Mouse (Mus musculus): ENCODE measurements around the gene Map3k7cl. TPM values are rescaled to one million over a fixed set of nuclear protein-coding genes. Genes with fewer than 3 reads are reported as not detected.

The Map3k7cl gene
- polyA plus RNA-seq, 1 experiment = 2.2 TPM

DNA sequence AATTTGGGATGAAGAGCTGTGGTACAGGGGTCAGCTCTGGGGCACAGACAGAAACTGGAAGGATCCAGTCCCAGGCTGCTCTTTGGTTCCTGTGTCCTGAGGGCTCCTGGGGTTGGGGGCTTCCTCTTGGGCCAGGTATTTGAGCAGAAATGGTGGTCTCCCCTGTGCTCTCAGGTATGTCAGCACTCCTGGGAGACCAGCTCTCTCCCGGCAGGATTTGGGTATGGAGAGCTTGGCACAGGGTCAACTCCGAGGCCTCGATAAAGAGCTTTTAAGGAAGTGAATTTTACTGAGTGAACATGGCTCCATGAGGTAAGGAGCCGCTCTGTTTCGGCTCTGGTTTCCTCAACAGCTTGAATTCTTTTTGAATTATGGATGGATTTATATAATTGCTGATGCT, 70.8 kb downstream of the Map3k7cl start:
- Histone ChIP-seq H3K79me2 (ENCODE audit: control insufficient read depth, insufficient read depth) (no peaks in the 10 kb centered on the region), H3K27me3 (ENCODE audit: control insufficient read depth, insufficient read depth, insufficient read length) (no peaks in the 10 kb centered on the region), H3K4me3 (no peak overlapping the region), H3K4me2 (ENCODE audit: low read depth) (no peak overlapping the region), H3ac (ENCODE audit: control insufficient read depth, insufficient read length) (no peak overlapping the region), H3K36me3 (ENCODE audit: control insufficient read depth, insufficient read depth) (no peaks in the 10 kb centered on the region)
- TF ChIP-seq CEBPB (IDR thresholded peaks at IDR 0.05; ENCODE audit: insufficient read depth, poor library complexity, severe bottlenecking) (no peak), SRF (IDR thresholded peaks at IDR 0.05; ENCODE audit: control insufficient read depth, insufficient read length, low read depth) (no peak), MYOG (IDR thresholded peaks at IDR 0.05; ENCODE audit: control insufficient read depth in 1 of 3, insufficient read depth in 1 of 3, insufficient read length in 2 of 3, low read depth in 2 of 3) (peak in 1 of 3 experiments; percentile 4)

DNA sequence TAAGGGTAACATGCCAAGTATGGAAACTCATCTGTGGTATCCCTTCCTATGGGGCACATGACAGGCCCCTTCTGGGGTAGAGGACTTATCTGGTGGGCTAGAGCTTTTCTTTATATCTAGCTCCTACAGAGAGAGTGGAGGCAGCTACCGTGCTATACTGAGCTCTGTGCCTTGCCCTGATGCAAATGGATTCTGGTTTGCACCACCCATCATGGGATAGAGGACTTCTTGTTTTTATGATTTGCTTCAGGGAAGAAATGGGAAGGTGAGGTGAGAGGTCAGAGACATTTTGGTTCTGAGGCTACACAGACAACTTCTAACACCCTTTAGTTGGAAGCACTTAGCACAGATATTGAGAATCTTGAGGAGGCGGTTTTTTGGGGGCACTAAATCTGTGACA, 71.8 kb downstream of the Map3k7cl start:
- Histone ChIP-seq H3K36me3 (ENCODE audit: control insufficient read depth, insufficient read depth) (no peaks in the 10 kb centered on the region), H3K4me3 (no peak overlapping the region), H3K27me3 (ENCODE audit: control insufficient read depth, insufficient read depth, insufficient read length) (no peaks in the 10 kb centered on the region), H3ac (ENCODE audit: control insufficient read depth, insufficient read length) (no peak overlapping the region), H3K79me2 (ENCODE audit: control insufficient read depth, insufficient read depth) (no peaks in the 10 kb centered on the region), H3K4me2 (ENCODE audit: low read depth) (peak overlapping the region; percentile 24)
- TF ChIP-seq TCF12 (IDR thresholded peaks at IDR 0.05; ENCODE audit: insufficient read depth, poor library complexity, severe bottlenecking) (no peak), E2F4 (IDR thresholded peaks at IDR 0.05; ENCODE audit: insufficient read depth) (no peak), REST (IDR thresholded peaks at IDR 0.05; ENCODE audit: insufficient read depth, insufficient read length) (no peak), MYOD1 (IDR thresholded peaks at IDR 0.05; ENCODE audit: control insufficient read depth in 1 of 3, insufficient read length in 2 of 3, low read depth in 2 of 3) (no peak), POLR2AphosphoS2 (IDR thresholded peaks at IDR 0.05; ENCODE audit: insufficient read length, low read depth) (no peak), SRF (IDR thresholded peaks at IDR 0.05; ENCODE audit: control insufficient read depth, insufficient read length, low read depth) (no peak), MYOG (IDR thresholded peaks at IDR 0.05; ENCODE audit: control insufficient read depth in 1 of 3, insufficient read depth in 1 of 3, insufficient read length in 2 of 3, low read depth in 2 of 3) (no peak)

DNA sequence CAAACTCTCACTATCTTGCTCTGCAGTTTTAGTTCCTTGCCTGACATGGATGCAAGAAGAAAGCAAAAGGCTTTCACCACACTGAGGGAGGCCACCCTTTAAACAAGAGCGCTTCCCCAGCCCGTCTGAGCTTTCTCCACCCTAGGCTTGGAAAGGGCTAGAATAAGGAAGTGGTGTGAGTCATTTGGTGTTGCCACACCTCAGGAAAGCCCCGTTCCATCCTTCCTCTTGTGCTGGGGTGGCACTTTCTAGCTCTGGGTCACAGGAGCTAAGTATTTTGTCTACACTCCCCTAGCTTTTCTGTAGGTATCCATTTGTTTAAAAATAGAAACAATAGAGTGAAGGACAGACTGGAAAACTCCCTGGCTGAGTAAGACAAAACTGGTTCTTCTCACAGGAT, 72.2 kb downstream of the Map3k7cl start:
- TF ChIP-seq CEBPB (IDR thresholded peaks at IDR 0.05; ENCODE audit: insufficient read depth, poor library complexity, severe bottlenecking) (peak; percentile 73), TCF3 (IDR thresholded peaks at IDR 0.05; ENCODE audit: insufficient read length, low read depth) (no peak)
- Histone ChIP-seq H3K79me2 (ENCODE audit: control insufficient read depth, insufficient read depth) (no peaks in the 10 kb centered on the region), H3K27me3 (ENCODE audit: control insufficient read depth, insufficient read depth, insufficient read length) (no peaks in the 10 kb centered on the region), H3ac (ENCODE audit: control insufficient read depth, insufficient read length) (no peak overlapping the region), H3K4me3 (no peak overlapping the region), H3K4me2 (ENCODE audit: low read depth) (peak overlapping the region; percentile 24), H3K36me3 (ENCODE audit: control insufficient read depth, insufficient read depth) (no peaks in the 10 kb centered on the region)

DNA sequence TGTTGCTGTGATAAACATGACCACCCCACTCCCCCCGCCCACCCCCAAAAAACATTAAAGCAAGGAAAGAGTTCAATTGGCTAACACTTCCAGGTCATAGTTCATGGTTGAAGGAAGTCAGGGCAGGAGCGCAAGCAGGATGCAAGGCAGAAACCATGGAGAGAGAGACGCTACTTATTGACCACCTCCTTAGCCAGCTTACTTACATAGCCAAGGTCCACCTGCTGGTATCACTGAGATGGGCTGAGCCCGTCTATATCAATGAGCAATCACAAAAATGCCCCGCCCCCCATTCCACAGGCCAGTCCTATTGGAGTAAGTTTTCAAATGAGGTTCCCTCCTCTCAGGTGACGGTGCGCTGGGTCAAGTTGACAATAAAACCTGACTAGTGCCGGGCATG, 72.7 kb downstream of the Map3k7cl start:
- Histone ChIP-seq H3ac (ENCODE audit: control insufficient read depth, insufficient read length) (no peak overlapping the region), H3K79me2 (ENCODE audit: control insufficient read depth, insufficient read depth) (no peaks in the 10 kb centered on the region), H3K4me3 (no peak overlapping the region), H3K4me2 (ENCODE audit: low read depth) (no peak overlapping the region), H3K36me3 (ENCODE audit: control insufficient read depth, insufficient read depth) (no peaks in the 10 kb centered on the region), H3K27me3 (ENCODE audit: control insufficient read depth, insufficient read depth, insufficient read length) (no peaks in the 10 kb centered on the region)
- no peak for TF ChIP-seq REST (IDR thresholded peaks at IDR 0.05; ENCODE audit: insufficient read depth, insufficient read length)
- TF ChIP-seq CEBPB (IDR thresholded peaks at IDR 0.05; ENCODE audit: insufficient read depth, poor library complexity, severe bottlenecking) = no peak
- no peak for TF ChIP-seq SRF (IDR thresholded peaks at IDR 0.05; ENCODE audit: control insufficient read depth, insufficient read length, low read depth)
- no peak for TF ChIP-seq MYOG (IDR thresholded peaks at IDR 0.05; ENCODE audit: control insufficient read depth in 1 of 3, insufficient read depth in 1 of 3, insufficient read length in 2 of 3, low read depth in 2 of 3)
- TF ChIP-seq USF1 (IDR thresholded peaks at IDR 0.05; ENCODE audit: low read depth) = no peak
- TF ChIP-seq POLR2A (IDR thresholded peaks at IDR 0.05; ENCODE audit: insufficient read length, low read depth) = no peak
- no peak for TF ChIP-seq MAX (IDR thresholded peaks at IDR 0.05; ENCODE audit: low read depth)
- TF ChIP-seq TCF3 (IDR thresholded peaks at IDR 0.05; ENCODE audit: insufficient read length, low read depth) = no peak
- no peak for TF ChIP-seq TCF12 (IDR thresholded peaks at IDR 0.05; ENCODE audit: insufficient read depth, poor library complexity, severe bottlenecking)
- no peak for TF ChIP-seq POLR2AphosphoS2 (IDR thresholded peaks at IDR 0.05; ENCODE audit: insufficient read length, low read depth)
- TF ChIP-seq E2F4 (IDR thresholded peaks at IDR 0.05; ENCODE audit: insufficient read depth) = no peak
- no peak for TF ChIP-seq MYOD1 (IDR thresholded peaks at IDR 0.05; ENCODE audit: control insufficient read depth in 1 of 3, insufficient read length in 2 of 3, low read depth in 2 of 3)

DNA sequence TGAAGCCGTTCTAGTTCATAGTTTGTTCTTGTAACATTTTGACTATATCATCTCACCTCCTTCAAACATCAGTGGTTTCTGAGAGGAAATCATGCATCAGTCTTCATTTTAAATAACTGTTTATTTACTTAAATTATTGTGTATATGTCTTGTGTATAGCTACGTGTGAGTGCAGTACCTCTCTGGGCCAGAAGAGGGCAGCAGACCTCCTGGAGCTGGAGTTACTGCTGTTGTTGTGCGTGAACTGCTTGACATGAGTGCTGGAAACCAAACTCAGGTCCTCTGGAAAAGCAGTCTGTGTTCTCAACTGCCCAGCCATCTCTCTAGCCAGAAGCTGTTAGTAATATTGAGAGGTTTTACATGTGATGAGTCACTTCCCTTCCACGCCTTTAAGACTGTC, 73.6 kb downstream of the Map3k7cl start:
- TF ChIP-seq POLR2A (IDR thresholded peaks at IDR 0.05; ENCODE audit: insufficient read length, low read depth) (no peak), REST (IDR thresholded peaks at IDR 0.05; ENCODE audit: insufficient read depth, insufficient read length) (no peak), MYOD1 (IDR thresholded peaks at IDR 0.05; ENCODE audit: control insufficient read depth in 1 of 3, insufficient read length in 2 of 3, low read depth in 2 of 3) (no peak), MAX (IDR thresholded peaks at IDR 0.05; ENCODE audit: low read depth) (no peak), MYOG (IDR thresholded peaks at IDR 0.05; ENCODE audit: control insufficient read depth in 1 of 3, insufficient read depth in 1 of 3, insufficient read length in 2 of 3, low read depth in 2 of 3) (no peak), TCF3 (IDR thresholded peaks at IDR 0.05; ENCODE audit: insufficient read length, low read depth) (no peak), USF1 (IDR thresholded peaks at IDR 0.05; ENCODE audit: low read depth) (no peak)
- no peak overlapping the region for H3K4me3 ChIP-seq

More for the DNA sequence above, 73.6 kb downstream of the Map3k7cl start:
- Histone ChIP-seq H3ac (ENCODE audit: control insufficient read depth, insufficient read length) (no peak overlapping the region), H3K79me2 (ENCODE audit: control insufficient read depth, insufficient read depth) (no peaks in the 10 kb centered on the region), H3K36me3 (ENCODE audit: control insufficient read depth, insufficient read depth) (no peaks in the 10 kb centered on the region), H3K4me2 (ENCODE audit: low read depth) (no peak overlapping the region), H3K27me3 (ENCODE audit: control insufficient read depth, insufficient read depth, insufficient read length) (no peaks in the 10 kb centered on the region)
